ENCODE assay signal across 25 mouse cellular contexts in the genomic region with DNA sequence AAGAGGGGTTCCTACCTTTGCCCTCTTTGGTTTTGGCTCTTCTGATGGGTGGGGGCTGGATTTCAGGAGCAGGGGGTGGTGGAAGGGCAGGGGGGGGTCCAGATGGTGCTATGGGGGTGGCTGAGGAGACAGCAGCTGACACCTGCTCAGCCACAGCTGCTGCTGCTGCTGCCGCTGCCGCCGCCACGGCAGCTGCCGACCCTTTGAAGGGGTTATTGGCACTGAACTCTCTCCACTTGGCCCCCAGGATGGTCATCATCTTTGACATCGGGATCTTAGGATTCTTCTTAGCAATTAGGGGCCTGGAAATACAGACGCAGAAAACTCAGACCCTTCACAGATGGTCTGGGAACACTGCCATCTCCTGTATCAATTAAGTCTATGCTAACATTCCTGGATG. TPM values are rescaled to one million over a fixed set of nuclear protein-coding genes. Genes with fewer than 3 reads are reported as not detected.
DNase-seq lines count a peak whose midpoint lies in the region; ATAC-seq lines count a peak whose summit lies in the region.
"Had no signal": no experiment of that assay in that cellular context is flagged by ENCODE, and none has a peak within 500 bp of the region (broad histone marks: within the 10 kb centered on the region; RNA-seq: fewer than 3 reads in every experiment).

No protein-coding gene starts in this region.

- H3K9me3 ChIP-seq in hindbrain, embryonic 13.5 days: no peaks in the 10 kb centered on the region
- no peaks in the 10 kb centered on the region for H3K9me3 ChIP-seq in hindbrain, embryonic 16.5 days (ENCODE audit: control insufficient read depth, low read length)
- no peaks in the 10 kb centered on the region for H3K9me3 ChIP-seq in neural tube, embryonic 13.5 days
- H3K9me3 ChIP-seq in neural tube, embryonic 15.5 days (replicated peaks): no peaks in the 10 kb centered on the region
- no peaks in the 10 kb centered on the region for H3K9me3 ChIP-seq in embryonic facial prominence, embryonic 10.5 days
- no peaks in the 10 kb centered on the region for H3K9me3 ChIP-seq in forebrain, embryonic 15.5 days
- H3K9me3 ChIP-seq: heart, embryonic 12.5 days; kidney, embryonic 15.5 days; limb, embryonic 10.5 days; liver, embryonic 15.5 days; stomach, embryonic 15.5 days had no signal

- H3K27me3 ChIP-seq in hindbrain, embryonic 13.5 days: no peaks in the 10 kb centered on the region
- H3K27me3 ChIP-seq in hindbrain, embryonic 16.5 days (replicated peaks; ENCODE audit: control insufficient read depth, insufficient read depth, low read length): no peaks in the 10 kb centered on the region
- no peaks in the 10 kb centered on the region for H3K27me3 ChIP-seq in neural tube, embryonic 13.5 days
- H3K27me3 ChIP-seq in neural tube, embryonic 15.5 days (replicated peaks): no peaks in the 10 kb centered on the region
- H3K27me3 ChIP-seq in embryonic facial prominence, embryonic 10.5 days (replicated peaks; ENCODE audit: low read depth, poor library complexity, severe bottlenecking): no peaks in the 10 kb centered on the region
- no peaks in the 10 kb centered on the region for H3K27me3 ChIP-seq in forebrain, embryonic 15.5 days
- H3K27me3 ChIP-seq: heart, embryonic 12.5 days; kidney, embryonic 15.5 days; stomach, embryonic 15.5 days had no signal

- intact Hi-C loops in heart, postnatal 36 days (cut with DNase I): no loop called here

- WGBS in hindbrain, embryonic 13.5 days: 39% methylated on average over 7 of the region's 7 CpGs
- WGBS in hindbrain, embryonic 16.5 days: 58% methylated on average over 7 of the region's 7 CpGs
- WGBS in neural tube, embryonic 13.5 days: 54% methylated on average over 7 of the region's 7 CpGs
- WGBS in neural tube, embryonic 15.5 days: 56% methylated on average over 7 of the region's 7 CpGs
- WGBS in embryonic facial prominence, embryonic 10.5 days: 68% methylated on average over 7 of the region's 7 CpGs
- 45% methylated on average over 7 of the region's 7 CpGs for WGBS in forebrain, embryonic 15.5 days

- peak overlapping the region; percentile 30; the same call in 1 of the 2 replicates for H3K27ac ChIP-seq in hindbrain, embryonic 13.5 days
- H3K27ac ChIP-seq in hindbrain, embryonic 16.5 days (ENCODE audit: low read depth, low read length): no peak overlapping the region
- H3K27ac ChIP-seq in neural tube, embryonic 13.5 days (replicated peaks): peak overlapping the region; percentile 42
- no peak overlapping the region for H3K27ac ChIP-seq in neural tube, embryonic 15.5 days (replicated peaks)
- peak overlapping the region; percentile 49; the same call in 1 of the 2 replicates for H3K27ac ChIP-seq in embryonic facial prominence, embryonic 10.5 days (replicated peaks)
- H3K27ac ChIP-seq in forebrain, embryonic 15.5 days (replicated peaks): peak overlapping the region; percentile 53
- H3K27ac ChIP-seq: kidney, embryonic 15.5 days; left cerebral cortex, adult 2 months; liver, embryonic 15.5 days; macrophage; stomach, embryonic 15.5 days had no signal

- H3K4me3 ChIP-seq in hindbrain, embryonic 13.5 days: no peak overlapping the region
- H3K4me3 ChIP-seq in hindbrain, embryonic 16.5 days (ENCODE audit: low read length): no peak overlapping the region
- H3K4me3 ChIP-seq in neural tube, embryonic 13.5 days: no peak overlapping the region
- no peak overlapping the region for H3K4me3 ChIP-seq in neural tube, embryonic 15.5 days (replicated peaks)
- H3K4me3 ChIP-seq in embryonic facial prominence, embryonic 10.5 days: no peak overlapping the region
- H3K4me3 ChIP-seq in forebrain, embryonic 15.5 days: no peak overlapping the region
- H3K4me3 ChIP-seq: heart, embryonic 12.5 days; kidney, embryonic 15.5 days; left cerebral cortex, adult 2 months; limb, embryonic 10.5 days; liver, embryonic 15.5 days; stomach, embryonic 15.5 days had no signal

- H3K4me2 ChIP-seq in hindbrain, embryonic 13.5 days: no peak overlapping the region
- no peak overlapping the region for H3K4me2 ChIP-seq in hindbrain, embryonic 16.5 days (ENCODE audit: low read length)
- no peak overlapping the region for H3K4me2 ChIP-seq in neural tube, embryonic 13.5 days
- no peak overlapping the region for H3K4me2 ChIP-seq in neural tube, embryonic 15.5 days
- no peak overlapping the region for H3K4me2 ChIP-seq in forebrain, embryonic 15.5 days (replicated peaks)
- H3K4me2 ChIP-seq: heart, embryonic 12.5 days; kidney, embryonic 15.5 days; liver, embryonic 15.5 days; stomach, embryonic 15.5 days had no signal

- no peak overlapping the region; the same call in 1 of the 2 replicates for H3K9ac ChIP-seq in hindbrain, embryonic 13.5 days
- H3K9ac ChIP-seq in hindbrain, embryonic 16.5 days (ENCODE audit: low read depth, low read length): no peak overlapping the region
- H3K9ac ChIP-seq in neural tube, embryonic 13.5 days: no peak overlapping the region
- H3K9ac ChIP-seq in neural tube, embryonic 15.5 days (replicated peaks): no peak overlapping the region
- no peak overlapping the region for H3K9ac ChIP-seq in forebrain, embryonic 15.5 days (replicated peaks)
- H3K9ac ChIP-seq: heart, embryonic 12.5 days; kidney, embryonic 15.5 days; liver, embryonic 15.5 days; stomach, embryonic 15.5 days had no signal

- H3K4me1 ChIP-seq in hindbrain, embryonic 13.5 days (replicated peaks): peaks cover 42% of the 10 kb centered on the region
- H3K4me1 ChIP-seq in hindbrain, embryonic 16.5 days (ENCODE audit: control insufficient read depth, insufficient read depth, low read depth, low read length): peaks cover 22% of the 10 kb centered on the region
- H3K4me1 ChIP-seq in neural tube, embryonic 13.5 days (replicated peaks): peaks cover 32% of the 10 kb centered on the region
- peaks cover 36% of the 10 kb centered on the region for H3K4me1 ChIP-seq in neural tube, embryonic 15.5 days
- H3K4me1 ChIP-seq in embryonic facial prominence, embryonic 10.5 days: peaks cover 57% of the 10 kb centered on the region
- peaks cover 32% of the 10 kb centered on the region for H3K4me1 ChIP-seq in forebrain, embryonic 15.5 days

- ATAC-seq in hindbrain, embryonic 13.5 days (ENCODE audit: low FRiP score): no peak
- no peak for ATAC-seq in hindbrain, embryonic 16.5 days
- ATAC-seq in neural tube, embryonic 13.5 days (ENCODE audit: low read depth): no peak
- no peak for ATAC-seq in neural tube, embryonic 15.5 days (ENCODE audit: low FRiP score)
- ATAC-seq in forebrain, embryonic 15.5 days (replicated peaks): no peak
- ATAC-seq: intestine, postnatal 0 days had no signal

- peak; percentile 26 for DNase-seq in embryonic facial prominence, embryonic 10.5 days (ENCODE audit: low spot score)
- DNase-seq in heart, postnatal 36 days: no peak
- DNase-seq: adrenal gland, postnatal 10 days; cerebellum, adult 8-10 months; gastrocnemius, postnatal 25 days; heart, adult 18-20 months; heart, postnatal 10 days; kidney, postnatal 4 days; layer of hippocampus, adult 9-11 months; liver; right cerebral cortex, adult 18-20 months; right cerebral cortex, postnatal 4 days had no signal

- H3K36me3 ChIP-seq in hindbrain, embryonic 13.5 days: peaks cover 74% of the 10 kb centered on the region
- H3K36me3 ChIP-seq in hindbrain, embryonic 16.5 days (ENCODE audit: control insufficient read depth, insufficient read depth, low read length): peaks cover 55% of the 10 kb centered on the region
- peaks cover 75% of the 10 kb centered on the region for H3K36me3 ChIP-seq in neural tube, embryonic 13.5 days
- H3K36me3 ChIP-seq in neural tube, embryonic 15.5 days: peaks cover 67% of the 10 kb centered on the region
- peaks cover 75% of the 10 kb centered on the region for H3K36me3 ChIP-seq in embryonic facial prominence, embryonic 10.5 days (replicated peaks)
- peaks cover 69% of the 10 kb centered on the region for H3K36me3 ChIP-seq in forebrain, embryonic 15.5 days

RNA-seq across cellular contexts. Expression of a gene that starts 7.2 kb away (rescaled TPM):
- 92.4 and 93.5 TPM in 2 replicates for polyA plus RNA-seq in hindbrain, embryonic 13.5 days (2015; fragmentation: Nextera tagmentation; extraction: Ambion mirVana)
- 68.0 and 73.2 TPM in 2 replicates for polyA plus RNA-seq in hindbrain, embryonic 16.5 days (2015; fragmentation: Nextera tagmentation; extraction: Ambion mirVana)
- polyA plus RNA-seq in neural tube, embryonic 13.5 days (2015; fragmentation: Nextera tagmentation; extraction: Ambion mirVana): 82.3 and 84.6 TPM in 2 replicates
- polyA plus RNA-seq in neural tube, embryonic 15.5 days (2015; fragmentation: Nextera tagmentation; extraction: Ambion mirVana): 70.6 and 76.1 TPM in 2 replicates
- polyA plus RNA-seq in embryonic facial prominence, embryonic 10.5 days (2016; fragmentation: Nextera tagmentation; extraction: Ambion mirVana): 46.2 and 55.9 TPM in 2 replicates
- polyA plus RNA-seq in forebrain, embryonic 15.5 days (2015; fragmentation: Nextera tagmentation; extraction: Ambion mirVana): 127 and 138 TPM in 2 replicates
- total RNA-seq in heart, postnatal 36 days (2021): 10 to 100 TPM; 21.8 to 22.8 TPM

RNA-seq across cellular contexts. Expression of a gene that starts 21.8 kb away (rescaled TPM):
- 163 and 166 TPM in 2 replicates for polyA plus RNA-seq in hindbrain, embryonic 13.5 days (2015; fragmentation: Nextera tagmentation; extraction: Ambion mirVana)
- polyA plus RNA-seq in hindbrain, embryonic 16.5 days (2015; fragmentation: Nextera tagmentation; extraction: Ambion mirVana): 239 and 257 TPM in 2 replicates
- polyA plus RNA-seq in neural tube, embryonic 13.5 days (2015; fragmentation: Nextera tagmentation; extraction: Ambion mirVana): 131 and 136 TPM in 2 replicates
- polyA plus RNA-seq in neural tube, embryonic 15.5 days (2015; fragmentation: Nextera tagmentation; extraction: Ambion mirVana): 213 and 250 TPM in 2 replicates
- polyA plus RNA-seq in embryonic facial prominence, embryonic 10.5 days (2016; fragmentation: Nextera tagmentation; extraction: Ambion mirVana): 18.7 and 18.8 TPM in 2 replicates
- 115 and 127 TPM in 2 replicates for polyA plus RNA-seq in forebrain, embryonic 15.5 days (2015; fragmentation: Nextera tagmentation; extraction: Ambion mirVana)
- under 1 TPM; 0.27 to 0.89 TPM for total RNA-seq in heart, postnatal 36 days (2021)

RNA-seq across cellular contexts. Expression of a gene that starts 33.3 kb away (rescaled TPM):
- polyA plus RNA-seq in hindbrain, embryonic 13.5 days (2015; fragmentation: Nextera tagmentation; extraction: Ambion mirVana): 103 and 105 TPM in 2 replicates
- 102 and 130 TPM in 2 replicates for polyA plus RNA-seq in hindbrain, embryonic 16.5 days (2015; fragmentation: Nextera tagmentation; extraction: Ambion mirVana)
- polyA plus RNA-seq in neural tube, embryonic 13.5 days (2015; fragmentation: Nextera tagmentation; extraction: Ambion mirVana): 112 and 117 TPM in 2 replicates
- 130 and 132 TPM in 2 replicates for polyA plus RNA-seq in neural tube, embryonic 15.5 days (2015; fragmentation: Nextera tagmentation; extraction: Ambion mirVana)
- polyA plus RNA-seq in embryonic facial prominence, embryonic 10.5 days (2016; fragmentation: Nextera tagmentation; extraction: Ambion mirVana): 136 and 137 TPM in 2 replicates
- 89.4 and 91.9 TPM in 2 replicates for polyA plus RNA-seq in forebrain, embryonic 15.5 days (2015; fragmentation: Nextera tagmentation; extraction: Ambion mirVana)
- total RNA-seq in heart, postnatal 36 days (2021): 100 to 1,000 TPM; 101 to 103 TPM

RNA-seq across cellular contexts. Expression of a gene that starts 33.4 kb away (rescaled TPM):
- 34.9 and 35.5 TPM in 2 replicates for polyA plus RNA-seq in hindbrain, embryonic 13.5 days (2015; fragmentation: Nextera tagmentation; extraction: Ambion mirVana)
- polyA plus RNA-seq in hindbrain, embryonic 16.5 days (2015; fragmentation: Nextera tagmentation; extraction: Ambion mirVana): 28.7 and 33.0 TPM in 2 replicates
- polyA plus RNA-seq in neural tube, embryonic 13.5 days (2015; fragmentation: Nextera tagmentation; extraction: Ambion mirVana): 36.2 and 39.2 TPM in 2 replicates
- polyA plus RNA-seq in neural tube, embryonic 15.5 days (2015; fragmentation: Nextera tagmentation; extraction: Ambion mirVana): 29.7 and 31.5 TPM in 2 replicates
- polyA plus RNA-seq in embryonic facial prominence, embryonic 10.5 days (2016; fragmentation: Nextera tagmentation; extraction: Ambion mirVana): 49.3 and 50.2 TPM in 2 replicates
- 44.3 and 45.9 TPM in 2 replicates for polyA plus RNA-seq in forebrain, embryonic 15.5 days (2015; fragmentation: Nextera tagmentation; extraction: Ambion mirVana)
- 10 to 100 TPM; 29.6 to 31.8 TPM for total RNA-seq in heart, postnatal 36 days (2021)

RNA-seq across cellular contexts. Expression of a gene that starts 36.0 kb away (rescaled TPM):
- polyA plus RNA-seq in hindbrain, embryonic 13.5 days (2015; fragmentation: Nextera tagmentation; extraction: Ambion mirVana): 4.2 and 5.1 TPM in 2 replicates
- polyA plus RNA-seq in hindbrain, embryonic 16.5 days (2015; fragmentation: Nextera tagmentation; extraction: Ambion mirVana): 4.9 and 6.0 TPM in 2 replicates
- 5.5 and 5.7 TPM in 2 replicates for polyA plus RNA-seq in neural tube, embryonic 13.5 days (2015; fragmentation: Nextera tagmentation; extraction: Ambion mirVana)
- 6.0 and 7.3 TPM in 2 replicates for polyA plus RNA-seq in neural tube, embryonic 15.5 days (2015; fragmentation: Nextera tagmentation; extraction: Ambion mirVana)
- polyA plus RNA-seq in embryonic facial prominence, embryonic 10.5 days (2016; fragmentation: Nextera tagmentation; extraction: Ambion mirVana): 0.75 and 1.1 TPM in 2 replicates
- polyA plus RNA-seq in forebrain, embryonic 15.5 days (2015; fragmentation: Nextera tagmentation; extraction: Ambion mirVana): 5.1 and 6.2 TPM in 2 replicates
- total RNA-seq in heart, postnatal 36 days (2021): under 1 TPM in 1 of 2 experiments, not detected in 1; 0.28 TPM

Comparison
In these comparisons a context has a peak if more than half of its experiments do, and no peak if none do; other contexts are left out.
1. H3K27ac ChIP-seq: peak in hindbrain, embryonic 13.5 days (single experiment), neural tube, embryonic 13.5 days (single experiment), embryonic facial prominence, embryonic 10.5 days (single experiment) and forebrain, embryonic 15.5 days (single experiment); none in hindbrain, embryonic 16.5 days (single experiment) and neural tube, embryonic 15.5 days (single experiment).